Mouse (Mus musculus) stomach, embryonic 16.5 days (tissue): ENCODE data around the gene Olfml3. TPM values are rescaled to one million over a fixed set of nuclear protein-coding genes. Genes with fewer than 3 reads are reported as not detected.

Source experiments
- ATAC-seq: fragments of 200-750 bp; cut with Nextera tagmentation; 2 replicates; pipeline ENCODE4 v1.8.0; 2017; ENCODE audit warnings: moderate number of reproducible peaks, moderate TSS enrichment; ENCODE audit not compliant: insufficient read depth, low FRiP score
- H3K27ac ChIP-seq: fragments of 300-500 bp; sonication (generic); 2 replicates; pipeline ENCODE4 v1.5.1; 2014; ENCODE audit warnings: low read length
- H3K27me3 ChIP-seq: fragments of 300-500 bp; sonication (generic); 2 replicates; pipeline ENCODE4 v1.6.1; 2014; ENCODE audit warnings: low read length, control low read depth, mixed read lengths; ENCODE audit not compliant: control insufficient read depth, insufficient read depth
- H3K36me3 ChIP-seq: fragments of 300-500 bp; sonication (generic); 2 replicates; pipeline ENCODE4 v1.6.1; 2014; ENCODE audit warnings: low read length; ENCODE audit not compliant: control insufficient read depth, insufficient read depth
- H3K4me1 ChIP-seq: fragments of 300-500 bp; sonication (generic); 2 replicates; pipeline ENCODE4 v1.6.1; 2014; ENCODE audit warnings: low read length, control low read depth, mixed read lengths; ENCODE audit not compliant: control insufficient read depth, insufficient read depth
- H3K4me2 ChIP-seq: fragments of 300-500 bp; sonication (generic); 2 replicates; pipeline ENCODE4 v1.6.1; 2014; ENCODE audit warnings: low read depth, low read length, mixed read lengths
- H3K4me3 ChIP-seq: fragments of 300-500 bp; sonication (generic); replicated peaks from 2 replicates; pipeline ENCODE4 v1.5.1; 2014; ENCODE audit warnings: mild to moderate bottlenecking, low read length
- H3K9ac ChIP-seq: fragments of 300-500 bp; sonication (generic); 2 replicates; pipeline ENCODE4 v1.6.1; 2014; ENCODE audit warnings: low read length
- H3K9me3 ChIP-seq: fragments of 300-500 bp; sonication (generic); replicated peaks from 2 replicates; pipeline ENCODE4 v1.6.1; 2016; ENCODE audit warnings: low read length, control low read depth; ENCODE audit not compliant: control insufficient read depth
- WGBS: fragments of 180-500 bp; shearing (Covaris S2); extraction: QIAGEN DNeasy Blood & Tissue Kit; methylation state at CpG from one replicate; pipeline ENCODE4 v1.1.7; 2014; 5-methylcytosine and 5-hydroxymethylcytosine counted together
- polyA plus RNA-seq: library from polyadenylated mRNA; unstranded; fragments of >200 nt; fragmentation: Nextera tagmentation; extraction: Ambion mirVana; gene quantifications from 2 replicates; pipeline ENCODE4 v1.2.1, GENCODE M21; 2015

Olfml3 gene
- polyA plus RNA-seq, 1 experiment from 2014 or later, result 51.8 TPM

DNA sequence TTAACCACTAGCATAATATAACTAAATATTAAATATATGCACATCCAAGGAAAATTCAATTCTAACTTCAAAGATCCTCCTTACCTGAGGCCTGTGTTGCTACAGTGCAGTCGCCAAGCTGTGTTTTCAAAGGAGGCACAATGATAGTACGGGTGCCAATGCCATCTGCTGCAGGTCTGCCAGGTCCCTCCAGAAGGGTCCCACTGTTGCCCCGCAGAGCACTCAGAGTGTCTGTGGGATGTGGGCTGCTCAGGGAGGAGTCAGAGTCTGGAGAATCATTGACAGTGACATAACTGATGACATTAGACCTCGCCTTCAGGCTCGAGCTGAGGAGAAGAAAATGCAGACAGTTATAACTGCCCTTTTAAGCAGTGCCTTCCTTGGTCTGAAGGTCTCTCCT, 8.9 kb upstream of the Olfml3 start:
- no peaks in the 10 kb centered on the region for H3K27me3 ChIP-seq
- H3K4me1 ChIP-seq, result no peaks in the 10 kb centered on the region
- WGBS, result 84% methylated on average over 5 of the region's 5 CpGs
- H3K4me3 ChIP-seq, result no peak overlapping the region
- no peaks in the 10 kb centered on the region for H3K9me3 ChIP-seq
- H3K4me2 ChIP-seq, result no peak overlapping the region
- H3K36me3 ChIP-seq, result peaks cover 30% of the 10 kb centered on the region
- ATAC-seq, result no peak
- no peak overlapping the region for H3K9ac ChIP-seq
- no peak overlapping the region for H3K27ac ChIP-seq

DNA sequence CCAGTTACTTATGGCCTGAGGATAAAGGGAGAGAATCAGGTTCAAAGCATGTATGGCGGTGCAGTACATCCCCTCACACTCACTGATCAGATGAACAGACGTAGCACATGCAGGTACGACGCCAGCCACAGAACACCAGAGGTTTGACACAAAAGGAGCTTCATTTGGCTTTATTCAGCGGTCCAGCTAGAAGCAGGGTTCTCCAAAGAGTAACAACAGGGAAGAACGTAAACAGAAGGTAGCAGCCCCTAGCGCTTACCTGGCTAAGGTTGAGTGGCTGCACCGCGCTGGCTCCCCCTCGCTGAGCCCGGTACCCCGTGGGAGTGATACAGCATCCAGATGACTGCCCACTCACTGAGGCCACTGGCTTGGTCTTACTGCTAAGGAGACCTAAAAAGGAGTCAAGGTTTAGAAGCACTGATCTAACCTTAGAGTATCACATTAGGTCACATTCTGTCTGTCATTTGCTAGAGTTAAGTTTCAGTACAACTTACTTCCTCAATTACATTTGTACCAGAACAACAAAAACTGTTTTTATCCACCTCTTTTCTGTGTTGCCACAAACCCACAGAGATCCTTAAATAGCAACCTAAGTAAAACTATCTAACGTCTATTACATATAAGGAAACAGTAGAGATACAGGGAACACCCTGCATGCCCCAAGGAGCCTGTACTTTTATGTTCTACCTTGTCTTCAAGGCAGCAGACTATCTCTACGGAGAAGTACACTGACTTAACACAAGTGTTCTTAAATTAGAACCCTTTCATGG, 7.4 kb upstream of the Olfml3 start:
- Histone ChIP-seq H3K4me1 (no peaks in the 10 kb centered on the region), H3K9ac (no peak overlapping the region), H3K9me3 (no peaks in the 10 kb centered on the region), H3K27me3 (no peaks in the 10 kb centered on the region), H3K36me3 (peaks cover 30% of the 10 kb centered on the region), H3K4me3 (no peak overlapping the region), H3K4me2 (no peak overlapping the region), H3K27ac (no peak overlapping the region)
- WGBS, result 92% methylated on average over 14 of the region's 14 CpGs
- no peak for ATAC-seq

DNA sequence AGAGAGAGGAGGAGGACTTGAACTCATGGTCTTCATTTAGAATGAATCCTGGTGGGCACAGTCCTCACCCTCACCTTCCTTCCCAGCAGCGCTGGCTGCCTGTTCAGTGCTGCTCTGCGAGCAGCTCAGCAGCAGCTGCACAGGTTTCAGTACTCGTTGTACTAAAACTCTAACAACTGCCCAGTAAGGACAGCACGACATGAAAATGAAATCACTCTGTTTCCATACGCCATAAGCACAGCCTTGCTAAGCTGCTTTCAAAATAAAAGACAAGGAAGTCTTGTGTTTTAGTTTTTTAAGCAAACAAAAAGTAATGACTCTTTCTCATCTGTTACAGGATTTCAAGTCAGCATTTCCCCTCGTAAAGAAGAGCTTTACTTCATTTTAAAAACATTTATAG, 5.4 kb upstream of the Olfml3 start:
- Histone ChIP-seq H3K27ac (no peak overlapping the region), H3K9me3 (no peaks in the 10 kb centered on the region), H3K4me3 (no peak overlapping the region), H3K9ac (no peak overlapping the region), H3K27me3 (no peaks in the 10 kb centered on the region), H3K36me3 (peaks cover 22% of the 10 kb centered on the region), H3K4me1 (no peaks in the 10 kb centered on the region), H3K4me2 (no peak overlapping the region)
- no peak for ATAC-seq
- 76% methylated on average over 6 of the region's 6 CpGs for WGBS

DNA sequence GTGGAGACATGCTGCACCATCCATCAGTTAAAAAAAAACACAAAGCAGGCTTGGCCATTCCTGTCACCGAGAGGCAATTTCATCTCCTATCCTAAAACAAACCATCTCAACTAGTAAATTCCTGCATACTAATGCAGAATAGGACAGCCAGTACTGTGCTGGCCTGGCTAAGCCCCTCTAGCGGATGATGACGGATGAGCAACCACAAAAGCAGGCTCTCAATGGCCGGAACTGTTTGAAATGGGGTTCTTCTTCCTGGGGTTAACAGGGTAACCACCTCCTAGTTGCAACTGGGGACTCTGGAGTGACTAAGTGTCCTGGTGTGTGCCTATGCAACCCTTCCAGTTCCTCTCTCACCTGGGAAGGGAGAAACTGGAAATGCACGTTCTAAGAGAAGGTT, 2.5 kb upstream of the Olfml3 start:
- Histone ChIP-seq H3K9me3 (no peaks in the 10 kb centered on the region), H3K4me2 (no peak overlapping the region)
- 42% methylated on average over 5 of the region's 5 CpGs for WGBS

DNA sequence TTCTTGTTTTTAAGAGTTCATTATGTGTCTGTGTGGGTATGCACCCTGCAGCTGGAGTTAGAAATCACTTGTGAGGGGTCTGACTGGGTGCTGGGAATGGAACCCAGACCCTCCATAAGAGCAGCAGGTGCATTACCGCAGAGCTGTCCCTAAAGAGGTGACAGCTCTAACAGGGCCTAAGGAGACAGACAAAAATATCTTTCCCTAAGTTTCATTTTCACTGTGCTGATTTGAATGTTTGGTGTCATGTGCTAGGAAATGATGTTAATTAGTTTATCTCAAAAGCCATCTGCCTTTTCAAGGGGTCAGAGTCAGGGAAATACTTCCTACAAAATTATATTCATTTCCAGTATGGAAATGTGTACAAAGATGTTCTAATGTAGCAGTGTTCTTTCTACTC, 1.5 kb upstream of the Olfml3 start, which contains the start of gene Gm10964:
Gene Gm10964, plus strand, starts transcription at position 38 of the 400 bp plus-strand sequence.
- no peaks in the 10 kb centered on the region for H3K9me3 ChIP-seq
- H3K36me3 ChIP-seq, result peaks cover 11% of the 10 kb centered on the region
- H3K9ac ChIP-seq, result peak within 1 kb of the TSS; percentile 68
- H3K4me2 ChIP-seq, result peak within 1 kb of the TSS; percentile 62
- no peak for ATAC-seq
- H3K4me1 ChIP-seq, result peaks cover 26% of the 10 kb centered on the region
- H3K27ac ChIP-seq, result peak within 1 kb of the TSS; percentile 98
- 87% methylated on average over 1 of the region's 1 CpGs for WGBS
- no peaks in the 10 kb centered on the region for H3K27me3 ChIP-seq
- peak within 1 kb of the TSS; percentile 50 for H3K4me3 ChIP-seq

More for the DNA sequence above, 2.5 kb upstream of the Olfml3 start:
- H3K36me3 ChIP-seq, result peaks cover 18% of the 10 kb centered on the region
- no peak for ATAC-seq
- H3K27ac ChIP-seq, result no peak overlapping the region
- H3K9ac ChIP-seq, result no peak overlapping the region
- no peak overlapping the region for H3K4me3 ChIP-seq
- no peaks in the 10 kb centered on the region for H3K27me3 ChIP-seq
- H3K4me1 ChIP-seq, result peaks cover 19% of the 10 kb centered on the region

DNA sequence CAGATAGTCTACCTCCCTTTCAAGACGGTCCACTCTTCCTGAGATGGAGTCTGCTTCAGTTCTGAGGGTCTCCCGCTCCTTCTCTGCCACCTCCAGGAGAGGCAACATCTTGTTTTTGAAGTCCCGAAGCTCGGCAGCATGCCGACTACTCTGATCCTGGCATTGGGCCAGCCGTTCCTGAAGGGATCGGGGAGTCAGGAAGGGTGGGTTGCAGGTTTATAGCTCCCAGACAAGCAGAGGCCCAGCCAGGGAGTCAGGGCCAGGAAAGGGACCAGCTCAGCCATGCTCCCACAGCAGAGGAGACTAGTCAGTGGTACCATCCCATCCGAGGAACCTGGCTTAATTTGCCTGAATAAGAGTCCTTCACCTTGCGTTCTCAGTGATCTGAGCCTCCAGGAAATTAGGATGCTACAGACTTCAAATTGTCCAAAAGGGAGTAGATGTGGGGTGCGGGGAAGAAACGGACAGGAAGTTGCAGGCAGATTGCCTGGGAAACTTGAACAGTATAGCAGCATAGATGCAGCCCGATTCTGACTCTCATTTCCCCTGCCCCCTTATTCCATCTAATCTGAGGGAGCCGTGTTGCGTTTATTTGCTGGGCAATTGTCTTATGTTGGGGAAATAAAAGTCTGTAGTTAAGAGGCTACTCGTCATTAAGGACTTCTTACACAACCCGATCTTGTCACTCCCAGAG, 593 bp downstream of the Olfml3 start:
- 29% methylated on average over 16 of the region's 16 CpGs for WGBS
- Histone ChIP-seq H3K4me1 (peaks cover 42% of the 10 kb centered on the region), H3K4me2 (peak overlapping the region; percentile 62), H3K4me3 (peak overlapping the region; percentile 50), H3K9ac (peak overlapping the region; percentile 68), H3K9me3 (no peaks in the 10 kb centered on the region), H3K27ac (peak overlapping the region; percentile 98), H3K36me3 (no peaks in the 10 kb centered on the region), H3K27me3 (no peaks in the 10 kb centered on the region)
- ATAC-seq, result no peak

DNA sequence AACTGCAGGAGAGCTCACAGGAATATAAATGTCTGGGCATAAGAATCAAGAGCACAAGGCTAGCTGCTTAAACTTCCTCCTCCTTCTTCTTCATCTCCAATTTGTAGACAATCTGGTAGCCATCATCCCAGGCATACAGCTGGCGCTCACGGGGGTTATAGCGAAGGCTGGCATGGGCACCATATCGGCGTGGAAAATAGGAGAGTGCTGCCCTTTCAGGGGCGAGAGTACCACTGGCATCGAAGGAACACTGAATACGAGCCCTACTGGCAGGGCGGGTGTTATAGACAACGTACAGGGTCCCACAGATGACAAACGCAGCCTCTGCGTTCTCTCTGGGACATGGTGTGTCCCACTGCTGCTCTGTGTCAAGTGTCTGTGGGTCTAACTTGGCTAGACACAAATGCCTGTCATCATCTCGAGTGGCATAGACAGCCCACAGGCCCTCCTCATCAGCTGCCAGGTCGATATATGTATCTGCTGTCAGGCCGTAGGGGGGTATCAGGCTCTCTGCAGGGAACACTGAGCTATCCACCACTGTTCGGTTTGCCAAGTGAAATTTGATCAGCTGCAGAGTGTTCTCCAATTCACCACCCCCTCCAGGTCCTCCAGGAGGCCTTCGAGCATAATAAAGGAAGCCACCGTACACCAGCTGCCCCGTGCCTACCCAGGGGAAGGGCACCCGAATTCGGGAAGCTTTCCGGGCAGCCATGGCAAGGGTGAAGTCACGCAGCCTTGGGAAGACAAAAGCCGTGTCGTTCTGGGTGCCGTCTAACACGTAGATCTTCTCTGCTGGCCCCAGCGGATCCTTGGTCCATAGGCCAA, 1.8 kb downstream of the Olfml3 start:
- H3K4me3 ChIP-seq, result peak overlapping the region; percentile 50
- H3K4me2 ChIP-seq, result peak overlapping the region; percentile 62
- H3K27me3 ChIP-seq, result no peaks in the 10 kb centered on the region
- peaks cover 45% of the 10 kb centered on the region for H3K4me1 ChIP-seq
- no peaks in the 10 kb centered on the region for H3K9me3 ChIP-seq
- H3K9ac ChIP-seq, result peak overlapping the region; percentile 68
- no peaks in the 10 kb centered on the region for H3K36me3 ChIP-seq
- no peak for ATAC-seq
- H3K27ac ChIP-seq, result peak overlapping the region; percentile 98
- WGBS, result 67% methylated on average over 28 of the region's 28 CpGs

DNA sequence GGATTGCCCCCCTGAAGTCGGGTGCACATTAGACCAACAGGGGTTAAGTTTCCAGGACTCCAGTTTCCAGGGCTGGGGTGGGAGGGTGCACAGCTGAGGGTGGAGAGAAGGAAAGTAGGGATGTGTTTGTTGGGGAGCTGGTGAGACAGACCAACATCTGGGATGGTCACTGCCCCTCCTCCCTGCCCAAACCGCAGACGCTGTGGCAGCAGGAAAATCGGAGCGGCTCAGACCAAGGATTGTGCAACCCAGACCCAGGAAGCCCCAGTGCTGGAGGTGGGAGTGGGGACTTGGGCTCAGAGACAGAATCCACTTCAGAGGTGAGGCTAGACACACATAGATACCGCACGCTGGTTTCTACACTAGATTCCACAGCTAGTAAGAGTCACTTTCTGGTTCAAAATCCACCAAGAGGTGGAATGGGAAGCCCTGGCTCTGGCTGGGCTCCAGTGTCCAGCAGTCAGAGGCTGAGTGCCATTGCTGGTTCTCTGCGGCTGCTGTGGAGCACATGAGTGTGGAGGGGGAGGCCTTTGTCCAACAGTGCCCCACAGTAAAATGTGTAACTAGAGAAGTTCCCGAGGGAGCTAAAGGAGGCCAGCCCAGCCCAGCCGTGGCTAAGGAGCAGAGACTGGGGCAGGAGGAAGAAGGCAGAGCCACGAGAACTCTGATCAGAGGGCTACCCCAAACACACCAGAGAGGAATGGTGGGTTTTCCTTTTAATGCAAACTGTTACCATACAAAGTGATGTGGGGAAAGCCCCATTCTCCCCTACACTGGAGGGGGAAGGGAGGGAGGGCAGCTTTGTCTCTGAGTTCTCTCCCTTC, 2.9 kb downstream of the Olfml3 start:
- Histone ChIP-seq H3K27ac (peak overlapping the region; percentile 98), H3K27me3 (no peaks in the 10 kb centered on the region), H3K4me2 (peak overlapping the region; percentile 62), H3K36me3 (no peaks in the 10 kb centered on the region), H3K9ac (peak overlapping the region; percentile 68), H3K9me3 (no peaks in the 10 kb centered on the region), H3K4me3 (peak overlapping the region; percentile 50), H3K4me1 (peaks cover 45% of the 10 kb centered on the region)
- 14% methylated on average over 11 of the region's 11 CpGs for WGBS
- ATAC-seq, result no peak
